Mouse (Mus musculus) G1E (cell line): ENCODE results near the gene Ranbp10.

Experiments
- CTCF ChIP-seq: IDR thresholded peaks from 2 replicates; pipeline ENCODE4 v1.5.1; 2012; ENCODE audit warnings: low read depth, low read length, inconsistent platforms, mixed read lengths
- GATA1 ChIP-seq: IDR thresholded peaks from 2 replicates; pipeline ENCODE4 v1.6.1; 2012; ENCODE audit warnings: borderline replicate concordance, low read length, inconsistent platforms, mixed read lengths
- GATA2 ChIP-seq: IDR thresholded peaks from 2 replicates; pipeline ENCODE4 v1.6.1; 2012; ENCODE audit warnings: low read depth, low read length, inconsistent platforms, borderline replicate concordance
- POLR2AphosphoS5 ChIP-seq: IDR thresholded peaks from 2 replicates; pipeline ENCODE4 v1.6.1; 2012; ENCODE audit warnings: low read depth, low read length, inconsistent platforms; ENCODE audit not compliant: insufficient replicate concordance
- TAL1 ChIP-seq: conservative IDR thresholded peaks from 2 replicates; pipeline ENCODE4 v1.6.1; 2012; ENCODE audit warnings: low read depth, low read length, inconsistent platforms, mixed read lengths

DNA sequence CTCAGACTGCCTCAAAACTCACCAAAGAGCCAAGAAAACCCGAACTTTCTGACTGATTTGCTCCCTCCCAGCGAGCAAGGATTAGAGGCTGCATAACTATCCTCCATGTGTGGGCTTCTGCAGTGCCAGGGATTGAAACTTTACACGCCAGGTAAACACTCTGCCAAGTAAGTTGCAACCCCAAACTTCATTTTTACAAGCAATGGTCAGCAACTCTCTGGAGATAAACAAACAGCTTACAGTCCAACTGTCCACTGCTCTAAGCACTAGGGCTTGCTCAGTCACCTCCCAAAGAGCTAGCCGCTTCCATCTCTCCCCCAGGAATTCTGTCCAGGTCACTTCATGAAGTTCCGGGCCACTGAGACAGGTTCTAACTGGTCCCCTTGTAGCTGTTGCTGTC, 28.7 kb downstream of the Ranbp10 start:
- TF ChIP-seq CTCF (no peak), GATA1 (no peak), TAL1 (no peak), GATA2 (no peak), POLR2AphosphoS5 (no peak)
